Mouse (Mus musculus): ENCODE results near the gene Nosip.
"Not testable (repeated sequence)": the region's sequence is repeated elsewhere in the genome, so short reads cannot be mapped to it uniquely, and the experiment has no call there.

Gene Nosip

GRCm38 (mm10) chr7:45119780-45120709 is 57.8 kb downstream of the Nosip start:
- no peak for DNase-seq

DNA sequence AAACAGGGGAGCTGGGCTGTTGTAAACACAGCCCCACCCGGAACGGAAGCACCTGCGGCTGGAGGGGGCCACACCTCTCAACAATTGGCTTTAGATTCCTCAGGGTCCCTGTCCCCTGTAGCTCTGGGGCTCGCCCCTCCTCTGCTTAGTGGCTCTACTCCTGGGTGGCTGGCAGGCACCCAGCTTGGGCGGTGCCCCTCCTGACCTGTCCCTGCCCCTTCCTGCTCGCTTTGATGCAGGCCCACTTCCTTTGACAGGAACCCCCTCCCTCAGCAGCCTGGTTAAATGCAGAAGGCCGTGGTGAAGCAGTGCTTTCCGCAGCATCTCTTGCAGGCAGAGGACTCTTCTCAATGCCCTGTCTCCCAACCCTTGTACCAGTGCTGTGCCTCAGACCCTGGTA is 59.2 kb downstream of the Nosip start:
- peak; percentile 86 for DNase-seq

- no peak for DNase-seq
Measured at GRCm38 (mm10) chr7:45121966-45122365, 59.7 kb downstream of the Nosip start.

GRCm38 (mm10) chr7:45122561-45123185 is 60.4 kb downstream of the Nosip start:
- no peak for DNase-seq

DNA sequence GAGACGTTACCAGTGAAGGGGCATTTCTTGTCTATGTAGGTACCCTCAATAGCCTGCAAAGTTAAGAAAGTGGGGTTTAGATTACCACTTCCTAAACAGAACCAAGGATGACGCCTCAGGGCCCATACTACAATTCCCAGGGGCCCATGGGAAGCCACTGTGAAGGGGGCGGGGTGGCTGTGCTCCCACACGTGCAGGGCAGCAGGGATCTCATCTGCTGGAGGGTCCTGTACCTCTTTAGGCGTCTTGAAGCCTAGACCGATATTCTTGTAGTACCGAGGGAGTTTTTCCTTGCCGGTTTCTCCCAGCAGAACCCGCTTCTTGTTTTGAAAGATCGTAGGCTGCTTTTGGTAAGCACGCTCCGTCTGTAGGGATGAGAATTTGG is 60.9 kb downstream of the Nosip start:
- peak; percentile 57 for DNase-seq

GRCm38 (mm10) chr7:45124224-45125143 is 62.3 kb downstream of the Nosip start, which contains the start of gene Rps11:
Rps11 (minus strand) TSS chr7:45124439.
- DNase-seq, result peak; percentile 100

GRCm38 (mm10) chr7:45125144-45125600 is 62.9 kb downstream of the Nosip start:
- peak; percentile 50 for DNase-seq

GRCm38 (mm10) chr7:45125649-45126048 is 63.4 kb downstream of the Nosip start:
- not testable (repeated sequence) for DNase-seq

GRCm38 (mm10) chr7:45126147-45126843 is 64.1 kb downstream of the Nosip start:
- no peak for DNase-seq

DNA sequence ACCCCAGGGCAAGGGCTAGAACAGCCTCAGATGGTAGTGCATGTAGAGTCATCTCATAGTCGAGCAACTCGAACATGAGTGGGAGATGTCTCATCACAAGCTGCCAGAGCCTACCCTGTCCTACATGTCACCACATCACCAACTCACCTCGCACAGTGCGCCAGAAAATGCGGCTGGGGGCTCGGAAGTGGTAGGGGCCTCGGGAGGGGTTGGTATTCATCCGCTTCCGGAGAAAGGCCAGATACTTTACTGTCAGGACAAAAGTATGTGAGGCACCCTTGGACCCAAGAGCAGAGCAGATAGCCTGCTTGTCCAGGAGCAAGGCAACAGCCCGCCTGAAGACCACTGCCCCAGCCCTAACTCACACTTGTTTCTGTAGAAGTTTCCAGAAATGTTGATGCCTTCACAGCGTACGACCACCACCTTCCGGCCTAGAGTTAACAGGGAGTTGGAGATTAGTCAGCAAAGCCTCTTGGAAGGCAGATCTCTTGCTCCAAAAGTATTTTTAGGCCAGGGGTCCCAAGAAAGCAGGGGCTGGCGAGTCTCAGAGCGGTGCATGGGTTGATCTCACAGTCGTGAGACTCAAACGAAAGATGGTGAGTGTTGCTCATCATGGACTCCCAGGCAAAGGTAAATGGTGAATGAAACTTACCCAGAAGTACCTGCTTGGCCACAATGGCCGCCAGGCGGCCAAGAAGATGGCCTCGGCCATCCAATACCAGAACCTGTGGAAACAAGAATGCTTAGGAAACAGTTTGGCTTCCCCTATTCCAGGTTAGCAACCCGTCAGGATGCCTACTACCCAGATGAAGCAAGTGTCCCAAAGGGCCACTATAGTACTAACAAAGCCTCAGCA is 64.8 kb downstream of the Nosip start:
- no peak for DNase-seq

Measured in lung, postnatal 36 days (tissue).